Mouse (Mus musculus) yolk sac, embryonic 10.5 days (tissue): ENCODE results near the gene Samd4b.

ENCODE experiments used
- DNase-seq: peaks from one replicate; pipeline ENCODE4 v3.0.0-alpha.2; 2017; ENCODE audit warnings: low spot score

The Samd4b gene

GRCm38 (mm10) chr7:28587644-28588043, 10.3 kb downstream of the Samd4b start:
- DNase-seq: peak; percentile 81

DNA sequence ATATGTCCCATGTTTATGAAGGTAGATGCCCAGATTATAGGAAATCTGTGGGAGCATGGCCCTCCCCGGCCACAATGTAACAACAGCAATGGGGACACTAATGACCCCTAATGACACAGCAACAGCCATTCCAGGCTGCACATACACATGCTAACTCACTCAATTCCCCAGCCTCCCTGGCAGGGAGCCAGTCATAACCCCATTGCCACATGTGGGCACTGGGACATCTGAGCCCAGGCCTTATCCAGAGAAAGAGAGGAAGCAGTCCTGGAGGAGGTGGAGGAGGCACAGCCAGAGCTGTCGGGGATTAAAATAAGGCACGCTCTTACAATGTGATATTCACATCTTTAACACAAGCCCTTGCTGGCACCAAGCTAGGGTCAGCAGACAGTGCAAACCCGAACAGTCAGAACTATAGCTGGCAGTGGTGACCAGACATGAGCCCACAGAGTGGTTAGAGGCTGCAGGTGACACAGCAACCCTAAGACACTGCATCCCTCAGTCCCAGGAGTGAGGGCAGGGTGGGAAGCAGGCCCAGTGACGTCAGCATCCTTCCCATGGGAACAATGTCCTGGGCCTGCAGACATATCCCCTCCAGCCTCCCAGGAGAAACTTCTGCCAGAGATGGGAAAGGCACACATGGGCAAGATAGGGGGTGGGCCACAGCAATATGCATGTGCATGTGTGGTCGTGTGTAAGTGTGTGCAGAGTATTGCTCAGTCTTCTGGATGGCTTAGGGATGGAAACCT, 11.1 kb downstream of the Samd4b start:
- DNase-seq: no peak

- no peak for DNase-seq
These were observed 12.9 kb downstream of the Samd4b start for GRCm38 (mm10) chr7:28585001-28585400.

DNA sequence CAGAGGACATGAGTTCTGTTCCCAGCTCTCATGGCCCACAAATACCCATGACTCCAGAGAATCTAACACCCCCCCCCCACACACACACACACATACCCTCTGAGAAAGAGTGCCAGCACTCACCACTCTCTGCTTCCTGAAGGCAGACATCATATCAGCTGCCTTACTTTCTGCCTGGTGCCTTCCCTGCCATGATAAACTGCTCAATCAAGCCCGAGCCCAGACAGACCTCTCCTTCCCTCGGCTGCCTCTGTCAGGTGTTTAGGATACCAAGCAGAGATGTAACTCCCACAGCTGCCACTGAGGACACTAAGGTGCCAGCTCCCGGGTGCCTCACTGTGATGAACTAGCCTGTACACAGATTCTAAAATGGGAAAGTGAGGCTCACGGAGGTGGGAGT, 13.5 kb downstream of the Samd4b start:
- no peak for DNase-seq

- DNase-seq: peak; percentile 68
These were observed 14.2 kb downstream of the Samd4b start for GRCm38 (mm10) chr7:28583570-28584344.

DNA sequence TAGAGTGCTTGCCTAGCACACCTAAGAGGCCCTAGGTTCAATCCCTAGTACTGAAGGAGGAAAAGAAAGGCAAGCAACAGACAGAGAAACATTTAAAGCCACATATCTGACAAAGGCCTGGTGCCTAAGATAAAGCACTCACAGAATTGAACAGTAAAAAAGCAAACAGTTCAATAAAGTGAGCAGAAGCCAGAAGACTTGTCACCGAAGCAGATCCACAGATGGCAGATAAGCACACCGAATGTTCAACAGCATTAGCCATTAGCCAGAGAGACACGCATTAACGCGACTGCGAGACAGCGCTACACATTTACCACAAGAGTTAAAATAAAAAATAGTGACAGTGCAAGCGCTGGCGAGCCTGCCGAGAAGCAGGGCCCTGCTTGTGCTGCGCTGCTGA, 15.1 kb downstream of the Samd4b start:
- no peak for DNase-seq

- DNase-seq: no peak
These were observed 16.2 kb downstream of the Samd4b start for GRCm38 (mm10) chr7:28581721-28582120.

DNA sequence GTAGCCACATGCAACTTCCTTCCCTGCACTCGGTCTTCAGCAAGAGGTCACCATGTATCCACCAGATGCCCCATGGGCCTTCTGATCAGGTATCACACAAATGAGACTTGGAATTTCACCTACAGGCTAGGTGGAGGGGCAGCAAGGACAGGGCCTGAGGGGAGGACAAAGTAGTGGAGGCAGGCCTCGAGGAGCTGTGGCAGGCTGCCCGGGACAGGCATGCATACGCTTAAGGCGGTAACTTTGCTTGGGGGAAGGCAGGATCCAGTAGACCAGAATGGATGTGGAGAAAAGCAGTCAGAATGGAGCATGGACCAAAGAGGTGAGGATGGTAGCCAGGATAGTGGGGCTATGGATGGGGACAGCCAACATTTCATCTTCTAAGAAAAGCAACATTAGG, 18.1 kb downstream of the Samd4b start:
- no peak for DNase-seq

- DNase-seq: no peak
These were observed 19.3 kb downstream of the Samd4b start for GRCm38 (mm10) chr7:28578543-28579053.

GRCm38 (mm10) chr7:28577826-28578542, 20.0 kb downstream of the Samd4b start:
- DNase-seq: peak; percentile 59

DNA sequence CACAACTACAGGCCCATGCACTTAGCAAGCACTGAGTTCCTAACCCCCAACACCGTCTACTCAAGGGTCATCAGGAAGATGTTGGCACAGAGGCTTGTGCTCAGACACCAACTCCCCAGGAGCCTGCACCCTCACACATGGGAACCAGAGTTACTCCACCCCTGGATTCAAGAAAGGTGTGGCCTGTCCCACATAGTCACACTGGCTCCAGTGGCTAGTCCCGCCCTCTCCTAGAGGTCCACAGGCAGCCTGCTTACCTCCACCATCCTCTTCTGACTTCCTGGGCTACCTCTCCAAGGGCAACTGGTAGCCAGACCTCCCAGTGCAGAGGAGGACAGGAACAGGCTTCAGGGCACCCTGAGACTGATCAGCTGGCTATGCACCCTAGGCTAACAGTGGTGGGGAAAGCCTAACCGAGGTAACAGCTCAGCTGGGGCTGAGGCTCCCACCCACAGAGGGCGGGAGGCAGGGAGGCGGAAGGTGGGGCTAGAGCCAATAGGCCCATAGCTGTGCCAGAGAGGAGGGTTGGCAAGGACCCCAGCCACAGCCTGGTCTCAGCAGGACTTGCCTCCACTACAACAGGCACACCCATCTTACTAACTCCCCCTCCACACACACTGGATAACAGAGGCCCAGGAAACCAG, 21.6 kb downstream of the Samd4b start:
- DNase-seq: no peak

DNA sequence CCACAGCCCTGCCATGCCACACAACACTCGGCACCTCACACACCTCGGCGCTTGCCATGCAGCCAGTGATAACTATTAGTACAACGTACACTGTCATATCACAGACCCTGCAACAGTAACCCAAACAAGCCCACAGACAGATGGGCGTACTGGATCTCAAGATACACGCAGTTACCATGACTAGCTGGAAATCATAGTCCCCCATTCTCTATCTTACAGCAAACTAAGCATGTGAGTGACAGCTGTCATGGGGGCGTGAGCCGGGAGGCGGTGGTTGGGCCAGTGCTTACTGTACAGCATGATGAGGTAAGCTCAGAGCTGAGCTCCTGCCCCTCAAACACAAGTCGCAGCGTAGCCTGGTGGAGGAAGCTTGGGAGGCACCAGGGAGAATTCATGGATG, 22.3 kb downstream of the Samd4b start:
- no peak for DNase-seq

- DNase-seq: no peak
These were observed 24.7 kb downstream of the Samd4b start for GRCm38 (mm10) chr7:28573236-28573635.

GRCm38 (mm10) chr7:28572689-28573088, 25.3 kb downstream of the Samd4b start:
- peak; percentile 69 for DNase-seq

GRCm38 (mm10) chr7:28570982-28571682, 26.8 kb downstream of the Samd4b start:
- no peak for DNase-seq

GRCm38 (mm10) chr7:28570291-28570981, 27.5 kb downstream of the Samd4b start:
- DNase-seq: no peak

GRCm38 (mm10) chr7:28568253-28568652, 29.7 kb downstream of the Samd4b start:
- peak; percentile 51 for DNase-seq

DNA sequence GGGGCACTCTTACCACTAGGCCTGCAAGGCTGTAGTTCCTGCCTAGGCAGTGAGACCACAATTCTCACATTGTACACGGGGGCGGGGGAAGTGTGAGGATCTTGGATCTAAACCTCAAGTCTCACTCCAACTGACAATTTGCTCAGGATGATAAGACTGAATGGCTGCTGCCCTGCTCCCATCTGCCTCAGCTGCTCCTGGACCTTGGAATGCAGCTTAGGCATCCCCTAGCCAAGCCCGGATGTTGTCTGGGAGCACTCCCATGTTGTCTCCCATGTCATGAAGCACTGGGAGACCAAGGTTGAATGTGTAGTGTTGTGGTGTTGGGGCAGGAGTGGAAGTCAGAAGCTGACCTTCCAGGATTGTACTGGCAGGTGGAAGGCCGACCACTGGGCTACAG, 30.4 kb downstream of the Samd4b start:
- DNase-seq: no peak

GRCm38 (mm10) chr7:28565407-28565806, 32.5 kb downstream of the Samd4b start:
- no peak for DNase-seq

DNA sequence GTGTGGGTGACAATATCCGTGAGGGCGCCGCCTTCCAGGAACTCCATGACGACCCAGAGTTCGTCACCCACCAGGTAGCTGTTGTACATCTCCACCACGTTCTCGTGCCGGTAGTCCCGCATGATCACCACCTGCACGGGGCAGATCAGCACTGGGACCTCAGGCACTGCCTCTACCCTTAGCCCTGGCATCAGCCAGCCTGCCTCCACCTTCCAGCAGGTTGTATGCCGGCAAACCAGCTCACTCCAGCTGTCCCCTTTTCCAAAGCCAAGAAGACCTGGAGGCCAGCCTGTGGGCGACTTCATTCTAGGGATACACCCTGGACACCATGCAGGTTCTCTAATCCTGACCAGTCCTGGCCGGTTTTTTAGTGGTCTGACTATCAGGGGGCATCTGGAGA, 35.0 kb downstream of the Samd4b start:
- no peak for DNase-seq

- no peak for DNase-seq
These were observed 35.6 kb downstream of the Samd4b start for GRCm38 (mm10) chr7:28562371-28562770.
